Mouse (Mus musculus) heart, embryonic 16.5 days (tissue): ENCODE measurements around the gene Vipr1. TPM values are rescaled to one million over a fixed set of nuclear protein-coding genes. Genes with fewer than 3 reads are reported as not detected.

Experiments
- ATAC-seq: fragments of 200-750 bp; cut with Nextera tagmentation; replicated peaks from 2 replicates; pipeline ENCODE4 v1.8.0; 2017; ENCODE audit warnings: moderate number of reproducible peaks; ENCODE audit not compliant: insufficient read depth, low FRiP score; ENCODE audit errors: extremely low read depth
- H3K27ac ChIP-seq: fragments of 300-500 bp; sonication (generic); 2 replicates; pipeline ENCODE4 v1.5.1; 2014; ENCODE audit warnings: mild to moderate bottlenecking, low read length, control low read depth, moderate library complexity
- H3K27me3 ChIP-seq: fragments of 300-500 bp; sonication (generic); 2 replicates; pipeline ENCODE4 v1.6.1; 2014; ENCODE audit warnings: low read length, mixed read lengths; ENCODE audit not compliant: control insufficient read depth, insufficient read depth
- H3K36me3 ChIP-seq: fragments of 300-500 bp; sonication (generic); 2 replicates; pipeline ENCODE4 v1.6.1; 2014; ENCODE audit not compliant: control insufficient read depth, insufficient read depth
- H3K4me1 ChIP-seq: fragments of 300-500 bp; sonication (generic); 2 replicates; pipeline ENCODE4 v1.6.1; 2014; ENCODE audit warnings: low read length, mixed read lengths; ENCODE audit not compliant: control insufficient read depth, insufficient read depth
- H3K4me2 ChIP-seq: fragments of 300-500 bp; sonication (generic); 2 replicates; pipeline ENCODE4 v1.6.1; 2014; ENCODE audit warnings: low read depth, mild to moderate bottlenecking, control low read depth, low read length
- H3K4me3 ChIP-seq: fragments of 300-500 bp; sonication (generic); 2 replicates; pipeline ENCODE4 v1.5.1; 2014; ENCODE audit warnings: mild to moderate bottlenecking, control low read depth, low read length
- H3K9ac ChIP-seq: fragments of 300-500 bp; sonication (generic); 2 replicates; pipeline ENCODE4 v1.6.1; 2014; ENCODE audit warnings: low read length, control low read depth
- H3K9me3 ChIP-seq: fragments of 300-500 bp; sonication (generic); replicated peaks from 2 replicates; pipeline ENCODE4 v1.6.1; 2016; ENCODE audit warnings: low read length; ENCODE audit not compliant: control insufficient read depth
- WGBS: fragments of 180-500 bp; shearing (Covaris S2); extraction: QIAGEN DNeasy Blood & Tissue Kit; methylation state at CpG from one replicate; pipeline ENCODE4 v1.1.7; 2014; 5-methylcytosine and 5-hydroxymethylcytosine counted together
- polyA plus RNA-seq: library from polyadenylated mRNA; unstranded; fragments of >200 nt; fragmentation: Nextera tagmentation; extraction: Ambion mirVana; gene quantifications from 2 replicates; pipeline ENCODE4 v1.2.1, GENCODE M21; 2015

Vipr1 gene
- polyA plus RNA-seq, 1 experiment from 2014 or later, result 0.22 TPM

DNA sequence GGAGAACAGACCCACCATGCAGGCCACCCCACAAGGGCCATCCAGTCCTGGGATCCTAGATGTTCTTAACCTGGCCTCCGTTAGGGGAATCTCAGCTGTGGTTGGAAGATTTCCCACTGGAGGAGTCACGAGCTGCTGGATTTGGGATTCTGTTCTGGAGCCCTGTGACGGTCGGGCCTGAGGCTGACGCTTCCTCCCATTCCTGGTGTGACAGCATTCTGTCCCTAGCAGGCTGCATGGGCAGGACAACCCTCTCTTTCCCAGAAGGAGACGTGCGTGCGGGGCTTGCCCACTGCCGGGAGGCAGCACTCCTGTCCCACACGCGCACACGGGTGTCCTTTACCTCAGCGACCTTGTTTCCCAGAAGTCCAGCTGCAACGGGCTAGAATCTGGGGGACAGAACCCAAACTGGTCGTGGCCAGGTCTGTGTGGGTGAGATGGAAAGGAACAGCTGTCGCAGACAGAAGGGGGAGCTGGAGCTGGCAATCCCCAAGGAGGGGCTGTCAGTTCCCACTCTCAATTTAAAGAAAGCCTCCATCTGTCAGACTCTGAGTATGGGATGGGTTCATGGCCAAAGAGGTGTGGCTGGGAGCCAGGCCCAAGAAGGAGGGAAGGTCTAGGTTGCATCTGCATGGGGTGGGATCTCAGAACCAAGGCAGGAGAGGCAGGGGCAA lies 24.6 kb downstream of the Vipr1 start:
- 59% methylated on average over 16 of the region's 16 CpGs for WGBS
- no peaks in the 10 kb centered on the region for H3K36me3 ChIP-seq
- H3K4me2 ChIP-seq, result no peak overlapping the region
- no peak overlapping the region for H3K27ac ChIP-seq
- peaks cover 33% of the 10 kb centered on the region for H3K27me3 ChIP-seq
- H3K4me3 ChIP-seq, result no peak overlapping the region
- no peak for ATAC-seq
- no peaks in the 10 kb centered on the region for H3K9me3 ChIP-seq
- no peak overlapping the region for H3K9ac ChIP-seq
- peaks cover 10% of the 10 kb centered on the region for H3K4me1 ChIP-seq

DNA sequence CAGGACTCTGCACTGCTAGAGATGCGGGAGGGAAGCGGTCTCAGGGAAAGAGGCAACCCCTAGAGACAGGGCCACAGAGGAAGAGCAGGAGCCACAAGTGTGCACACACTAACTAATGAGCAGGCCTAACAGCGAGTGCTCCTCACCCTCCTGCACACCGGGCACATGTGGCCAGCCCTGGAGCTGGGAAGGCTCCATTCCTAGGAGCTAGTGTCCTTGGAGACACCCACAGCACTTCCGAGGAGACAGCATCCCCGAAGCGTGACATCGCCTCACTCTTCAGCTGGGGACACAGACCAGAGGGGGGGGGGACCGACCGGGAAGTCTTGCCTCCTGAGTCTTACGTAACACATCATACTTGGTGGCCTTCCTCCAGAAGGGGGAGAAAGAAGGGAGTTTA lies 25.3 kb downstream of the Vipr1 start:
- H3K27ac ChIP-seq, result no peak overlapping the region
- no peaks in the 10 kb centered on the region for H3K36me3 ChIP-seq
- WGBS, result 73% methylated on average over 11 of the region's 11 CpGs
- H3K4me3 ChIP-seq, result no peak overlapping the region
- peaks cover 16% of the 10 kb centered on the region for H3K4me1 ChIP-seq
- H3K9me3 ChIP-seq, result no peaks in the 10 kb centered on the region
- no peak overlapping the region for H3K9ac ChIP-seq
- no peak overlapping the region for H3K4me2 ChIP-seq
- H3K27me3 ChIP-seq, result peaks cover 32% of the 10 kb centered on the region
- no peak for ATAC-seq

DNA sequence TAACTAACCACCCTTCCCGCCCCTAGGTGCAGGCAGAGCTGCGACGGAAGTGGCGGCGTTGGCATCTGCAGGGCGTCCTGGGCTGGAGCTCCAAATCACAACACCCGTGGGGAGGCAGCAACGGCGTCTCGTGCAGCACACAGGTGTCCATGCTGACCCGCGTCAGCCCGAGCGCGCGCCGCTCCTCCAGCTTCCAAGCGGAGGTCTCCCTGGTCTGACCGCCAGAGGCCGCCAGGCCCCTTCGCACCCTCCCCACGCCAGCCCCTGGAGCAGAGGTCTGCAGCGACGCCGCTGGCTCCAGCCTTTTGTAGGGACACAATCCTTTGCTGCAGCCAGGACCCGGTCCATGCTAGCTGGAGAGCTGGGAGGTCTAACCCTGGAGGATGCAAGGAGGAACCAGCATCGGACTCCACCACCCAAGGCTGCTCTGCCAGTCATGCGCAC lies 26.9 kb downstream of the Vipr1 start:
- Histone ChIP-seq H3K4me2 (peak overlapping the region; percentile 68), H3K36me3 (no peaks in the 10 kb centered on the region), H3K9me3 (no peaks in the 10 kb centered on the region), H3K9ac (peak overlapping the region; percentile 57), H3K27ac (no peak overlapping the region), H3K27me3 (peaks cover 29% of the 10 kb centered on the region), H3K4me3 (peak overlapping the region; percentile 41), H3K4me1 (peaks cover 16% of the 10 kb centered on the region)
- WGBS, result under 1% methylated on average over 28 of the region's 28 CpGs
- peak; percentile 46; the same call in 1 of the 2 replicates for ATAC-seq

DNA sequence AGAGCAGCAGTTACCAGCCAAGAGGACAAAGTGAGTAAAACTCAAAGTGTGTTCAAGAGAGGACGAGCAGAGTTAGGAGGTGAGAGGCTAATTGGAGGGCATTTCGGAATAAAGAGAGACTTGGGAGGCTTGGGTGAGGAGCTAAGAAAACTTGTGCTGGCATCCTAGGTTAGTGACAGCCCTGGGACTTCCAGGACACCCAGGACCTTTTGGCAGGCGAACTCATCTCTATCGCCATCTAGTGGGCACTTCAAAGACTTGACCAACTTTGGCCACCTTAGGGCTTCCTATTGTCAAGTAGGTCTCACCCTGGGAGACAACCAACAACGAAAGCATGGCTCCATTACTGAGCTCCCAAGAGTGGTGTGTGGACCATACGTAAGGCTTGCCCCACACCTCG lies 28.8 kb downstream of the Vipr1 start:
- ATAC-seq, result no peak
- no peak overlapping the region for H3K9ac ChIP-seq
- H3K27ac ChIP-seq, result no peak overlapping the region
- peaks cover 25% of the 10 kb centered on the region for H3K27me3 ChIP-seq
- no peaks in the 10 kb centered on the region for H3K36me3 ChIP-seq
- no peak overlapping the region for H3K4me3 ChIP-seq
- no peaks in the 10 kb centered on the region for H3K9me3 ChIP-seq
- H3K4me1 ChIP-seq, result peaks cover 16% of the 10 kb centered on the region
- no peak overlapping the region for H3K4me2 ChIP-seq
- WGBS, result 33% methylated on average over 7 of the region's 7 CpGs

DNA sequence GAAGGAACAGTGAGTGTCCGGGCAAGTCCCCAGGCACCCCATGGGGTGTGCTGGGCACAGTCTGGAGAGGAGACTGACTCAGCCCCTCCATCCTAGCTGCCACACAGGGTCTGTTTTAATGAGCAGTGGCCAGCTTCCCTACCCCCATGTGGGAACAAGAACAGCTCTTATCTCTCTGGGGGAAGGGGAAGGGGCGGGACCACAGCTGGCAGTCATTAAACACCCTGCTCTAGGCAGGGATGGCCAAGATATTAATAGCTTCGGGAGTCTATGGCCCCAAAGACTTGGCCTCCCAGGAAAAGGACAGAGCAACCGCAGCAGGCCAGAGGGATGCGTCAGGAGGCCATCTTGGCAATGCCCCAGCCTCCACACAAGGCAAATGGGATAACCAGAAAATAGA lies 29.8 kb downstream of the Vipr1 start:
- H3K4me2 ChIP-seq, result no peak overlapping the region
- 18% methylated on average over 5 of the region's 5 CpGs for WGBS
- ATAC-seq, result peak; percentile 69
- no peaks in the 10 kb centered on the region for H3K36me3 ChIP-seq
- H3K9me3 ChIP-seq, result no peaks in the 10 kb centered on the region
- no peak overlapping the region for H3K9ac ChIP-seq
- H3K4me1 ChIP-seq, result peaks cover 16% of the 10 kb centered on the region
- no peak overlapping the region for H3K4me3 ChIP-seq
- peaks cover 18% of the 10 kb centered on the region for H3K27me3 ChIP-seq
- 0 out of 2 replicates have a peak overlapping the region, but pooled peaks have one; percentile 18 for H3K27ac ChIP-seq

DNA sequence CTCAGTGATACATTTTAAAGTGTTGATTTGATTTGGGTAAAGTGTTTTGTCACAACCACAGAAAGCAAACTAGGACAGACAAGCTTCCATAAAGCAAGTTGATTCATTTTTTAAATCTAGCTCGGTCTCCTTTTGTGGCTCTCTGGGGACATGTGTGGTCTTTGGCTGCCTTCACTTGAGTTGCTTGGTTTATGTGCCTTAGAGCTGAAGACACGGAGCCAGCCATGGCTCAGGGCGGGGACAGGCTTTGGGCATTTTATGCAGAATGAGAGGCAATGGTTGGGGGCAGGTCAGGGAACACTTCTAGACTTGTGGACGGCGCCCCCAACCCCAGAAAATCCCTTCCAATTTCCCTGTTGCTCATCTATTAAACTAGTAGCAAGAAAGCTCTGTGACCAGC lies 31.2 kb downstream of the Vipr1 start:
- ATAC-seq, result no peak
- 88% methylated on average over 5 of the region's 5 CpGs for WGBS
- peaks cover 16% of the 10 kb centered on the region for H3K4me1 ChIP-seq

DNA sequence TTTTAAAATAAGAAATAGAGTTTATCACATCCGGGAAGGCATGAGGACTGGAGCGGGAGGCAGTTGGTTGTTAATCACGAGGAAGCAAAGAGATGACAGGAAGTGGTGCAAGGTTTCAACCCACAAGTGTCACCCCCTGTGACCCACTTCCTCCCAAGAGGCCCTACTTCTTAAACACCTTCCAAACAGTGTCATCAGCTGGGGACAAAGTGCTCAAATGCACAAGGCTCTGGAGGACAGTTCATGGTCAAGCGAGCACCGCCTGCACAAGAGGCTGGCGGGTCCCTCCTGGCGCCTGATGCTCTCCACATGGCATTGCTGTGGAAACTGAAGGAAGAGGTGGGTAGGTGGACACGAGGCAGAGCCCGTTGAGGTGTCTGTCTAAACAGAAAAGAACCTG lies 32.5 kb downstream of the Vipr1 start:
- peaks cover 13% of the 10 kb centered on the region for H3K4me1 ChIP-seq
- no peaks in the 10 kb centered on the region for H3K36me3 ChIP-seq
- 77% methylated on average over 9 of the region's 9 CpGs for WGBS
- no peak for ATAC-seq
- H3K9me3 ChIP-seq, result no peaks in the 10 kb centered on the region
- H3K4me3 ChIP-seq, result no peak overlapping the region
- 0 out of 2 replicates have a peak, but pooled peaks cover 3% of the 10 kb centered on the region for H3K27me3 ChIP-seq
- H3K27ac ChIP-seq, result no peak overlapping the region
- H3K9ac ChIP-seq, result no peak overlapping the region
- no peak overlapping the region for H3K4me2 ChIP-seq

More for the DNA sequence above, 31.2 kb downstream of the Vipr1 start:
- Histone ChIP-seq H3K9ac (no peak overlapping the region), H3K4me3 (no peak overlapping the region), H3K27ac (no peak overlapping the region), H3K36me3 (no peaks in the 10 kb centered on the region), H3K27me3 (peaks cover 7% of the 10 kb centered on the region), H3K4me2 (no peak overlapping the region), H3K9me3 (no peaks in the 10 kb centered on the region)

DNA sequence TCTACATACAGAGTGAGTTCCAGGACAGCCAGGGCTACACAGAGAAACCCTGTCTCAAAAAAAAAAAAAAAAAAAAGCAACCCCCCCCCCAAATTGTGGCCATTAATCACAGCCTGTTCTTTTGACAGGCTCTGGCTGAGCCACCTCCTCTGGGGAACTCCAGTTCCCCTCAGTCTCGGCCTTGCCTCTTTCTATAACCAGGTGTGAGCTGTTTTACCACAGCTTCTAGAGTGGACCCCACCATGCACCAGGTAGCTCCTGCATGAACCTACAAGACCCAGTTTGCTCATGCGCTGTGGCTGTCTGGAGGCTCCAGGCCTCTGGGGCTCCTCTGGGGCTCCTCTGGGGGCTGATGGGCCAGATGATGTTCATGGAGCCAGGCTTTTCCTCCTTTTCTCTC lies 33.0 kb downstream of the Vipr1 start:
- Histone ChIP-seq H3K27me3 (0 out of 2 replicates have a peak, but pooled peaks cover 3% of the 10 kb centered on the region), H3K4me2 (no peak overlapping the region), H3K9me3 (no peaks in the 10 kb centered on the region), H3K9ac (no peak overlapping the region), H3K27ac (no peak overlapping the region), H3K4me1 (peaks cover 13% of the 10 kb centered on the region), H3K36me3 (no peaks in the 10 kb centered on the region), H3K4me3 (no peak overlapping the region)
- ATAC-seq, result no peak
- WGBS, result 81% methylated on average over 2 of the region's 2 CpGs

DNA sequence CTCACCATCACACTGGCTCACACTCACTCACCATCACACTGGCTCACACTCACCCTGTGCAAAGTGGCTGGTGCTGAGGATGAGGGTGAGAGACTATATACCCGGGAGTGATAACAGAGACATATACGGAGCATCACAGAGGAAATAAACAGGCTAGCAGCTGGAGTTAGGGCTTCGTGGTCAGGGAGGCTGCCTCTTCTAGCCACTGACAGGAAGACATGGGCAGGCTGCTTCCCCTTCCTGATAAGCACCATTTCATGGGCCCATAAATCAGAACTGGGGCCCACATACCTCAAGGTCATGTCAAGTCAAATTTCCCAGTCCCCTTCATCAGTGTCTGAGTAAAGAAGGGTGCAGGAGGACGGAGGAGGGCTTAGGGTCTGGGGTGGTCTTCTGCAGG lies 34.6 kb downstream of the Vipr1 start:
- 58% methylated on average over 4 of the region's 4 CpGs for WGBS
- no peak for ATAC-seq
- H3K4me1 ChIP-seq, result peaks cover 6% of the 10 kb centered on the region

More for the DNA sequence above, 34.6 kb downstream of the Vipr1 start:
- Histone ChIP-seq H3K27me3 (no peaks in the 10 kb centered on the region), H3K9ac (no peak overlapping the region), H3K4me3 (no peak overlapping the region), H3K4me2 (no peak overlapping the region), H3K36me3 (no peaks in the 10 kb centered on the region), H3K27ac (no peak overlapping the region), H3K9me3 (no peaks in the 10 kb centered on the region)
